ENCODE assay signal across 7 mouse cellular contexts in the genomic region with DNA sequence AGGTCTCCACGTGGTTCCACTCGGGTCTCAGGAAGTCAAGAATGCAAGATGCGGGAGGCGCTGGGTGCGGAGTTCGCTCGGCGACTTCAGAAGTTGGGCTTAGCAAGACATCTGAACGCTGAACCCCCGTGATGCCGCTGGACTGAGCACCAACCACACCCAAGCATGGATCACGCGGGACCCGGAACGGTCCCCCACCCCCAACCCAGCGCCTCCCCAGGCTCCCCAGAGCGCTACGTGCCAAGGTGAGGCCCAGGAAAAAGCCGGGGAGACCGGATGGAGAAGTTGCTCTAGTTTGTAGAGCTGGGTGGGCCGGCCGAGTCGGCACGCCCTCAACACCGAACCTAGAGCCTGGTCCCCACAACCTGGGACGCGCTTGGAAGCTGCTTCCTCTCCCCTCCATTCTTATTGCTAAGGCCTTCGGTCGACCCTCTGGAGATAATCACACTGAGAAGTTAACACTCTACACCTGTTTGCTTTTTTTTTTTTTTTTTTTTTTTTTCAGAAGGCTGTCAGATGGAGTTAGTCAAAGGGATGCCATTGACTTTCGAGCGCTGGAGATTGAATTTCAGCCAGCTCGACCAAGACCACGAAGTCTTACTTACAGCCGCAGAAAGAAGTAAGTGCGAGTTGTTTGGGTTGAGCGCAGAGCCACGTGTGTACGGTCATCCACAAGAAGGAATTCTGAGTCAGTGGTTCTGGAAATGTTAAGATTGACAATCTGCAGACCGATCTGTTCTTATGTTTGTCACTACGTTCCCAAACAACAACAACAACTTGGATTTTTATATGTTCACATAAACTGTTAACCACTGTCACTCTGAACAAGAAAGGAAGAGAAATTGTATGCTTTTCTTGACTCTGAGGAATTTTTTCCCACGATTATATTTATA. TPM values are rescaled to one million over a fixed set of nuclear protein-coding genes. Genes with fewer than 3 reads are reported as not detected.
DNase-seq lines count a peak whose midpoint lies in the region; ATAC-seq and TF ChIP-seq lines count a peak whose summit lies in the region.

TSS of gene B3gnt2 (minus strand) at position 627 of the 893 bp plus-strand sequence.

- DNase-seq in ES-CJ7 (ENCODE audit: low read depth, low spot score), result peak; percentile 79
- DNase-seq in hindbrain, embryonic 11.5 days (ENCODE audit: low spot score), result peak; percentile 24
- peak; percentile 40 for DNase-seq in limb, embryonic 14.5 days (ENCODE audit: low spot score)
- peak; percentile 70 for DNase-seq in urinary bladder, postnatal 14 days (ENCODE audit: low spot score)

- peak within 1 kb of the TSS; percentile 75 for H3K4me3 ChIP-seq in forebrain, embryonic 12.5 days (replicated peaks)
- H3K4me3 ChIP-seq in hindbrain, embryonic 11.5 days (ENCODE audit: low read depth, low read length), result peak within 1 kb of the TSS; percentile 67
- peak within 1 kb of the TSS; percentile 75 for H3K4me3 ChIP-seq in limb, embryonic 14.5 days (replicated peaks; ENCODE audit: low read length)
- peak within 1 kb of the TSS; percentile 69 for H3K4me3 ChIP-seq in midbrain, embryonic 13.5 days (replicated peaks)

- H3K36me3 ChIP-seq in forebrain, embryonic 12.5 days (replicated peaks), result no peaks in the 10 kb centered on the region
- no peaks in the 10 kb centered on the region for H3K36me3 ChIP-seq in hindbrain, embryonic 11.5 days (ENCODE audit: control insufficient read depth, insufficient read depth, low read length)
- no peaks in the 10 kb centered on the region for H3K36me3 ChIP-seq in limb, embryonic 14.5 days (ENCODE audit: control insufficient read depth, insufficient read depth, low read length)
- no peaks in the 10 kb centered on the region for H3K36me3 ChIP-seq in midbrain, embryonic 13.5 days

- peak; percentile 37 for ATAC-seq in activated CD4-positive, CD25-positive, alpha-beta regulatory T cell, adult 4 months
- 0 out of 2 replicates have a peak, but pooled peaks have one; percentile 10 for ATAC-seq in forebrain, embryonic 12.5 days (ENCODE audit: low FRiP score)
- ATAC-seq in hindbrain, embryonic 11.5 days (ENCODE audit: low FRiP score), result peak; percentile 26
- no peak for ATAC-seq in limb, embryonic 14.5 days (ENCODE audit: low FRiP score, low read depth)
- ATAC-seq in midbrain, embryonic 13.5 days, result peak; percentile 15; the same call in 1 of the 2 replicates

- H3K9ac ChIP-seq in forebrain, embryonic 12.5 days, result peak within 1 kb of the TSS; percentile 65
- H3K9ac ChIP-seq in hindbrain, embryonic 11.5 days (ENCODE audit: low read depth, low read length), result peak within 1 kb of the TSS; percentile 8; the same call in 1 of the 2 replicates
- peak within 1 kb of the TSS; percentile 72 for H3K9ac ChIP-seq in limb, embryonic 14.5 days (ENCODE audit: low read depth, low read length, severe bottlenecking)
- H3K9ac ChIP-seq in midbrain, embryonic 13.5 days (replicated peaks), result peak within 1 kb of the TSS; percentile 66

- peaks cover 70% of the 10 kb centered on the region for H3K27me3 ChIP-seq in forebrain, embryonic 12.5 days
- H3K27me3 ChIP-seq in hindbrain, embryonic 11.5 days (ENCODE audit: control insufficient read depth, insufficient read depth, low read length), result peaks cover 43% of the 10 kb centered on the region
- peaks cover 34% of the 10 kb centered on the region for H3K27me3 ChIP-seq in limb, embryonic 14.5 days (ENCODE audit: control insufficient read depth, insufficient read depth, low read length)
- H3K27me3 ChIP-seq in midbrain, embryonic 13.5 days, result peaks cover 82% of the 10 kb centered on the region

- H3K4me1 ChIP-seq in forebrain, embryonic 12.5 days, result peaks cover 40% of the 10 kb centered on the region
- H3K4me1 ChIP-seq in hindbrain, embryonic 11.5 days (replicated peaks; ENCODE audit: control insufficient read depth, insufficient read depth, low read length), result peaks cover 10% of the 10 kb centered on the region
- peaks cover 15% of the 10 kb centered on the region for H3K4me1 ChIP-seq in limb, embryonic 14.5 days (ENCODE audit: control insufficient read depth, insufficient read depth, low read length)
- H3K4me1 ChIP-seq in midbrain, embryonic 13.5 days (replicated peaks), result peaks cover 27% of the 10 kb centered on the region

- TF ChIP-seq POLR2A in limb, embryonic 14.5 days (IDR thresholded peaks at IDR 0.05; ENCODE audit: borderline replicate concordance, extremely low read depth, insufficient read depth, insufficient read length), result no peak

- H3K27ac ChIP-seq in forebrain, embryonic 12.5 days, result no peak within 1 kb of the TSS
- no peak within 1 kb of the TSS for H3K27ac ChIP-seq in hindbrain, embryonic 11.5 days (ENCODE audit: low read depth, low read length)
- H3K27ac ChIP-seq in limb, embryonic 14.5 days (replicated peaks; ENCODE audit: low read depth, low read length), result peak within 1 kb of the TSS; percentile 48; the same call in 1 of the 2 replicates
- no peak within 1 kb of the TSS for H3K27ac ChIP-seq in midbrain, embryonic 13.5 days

- WGBS in forebrain, embryonic 12.5 days, result 5% methylated on average over 41 of the region's 41 CpGs
- WGBS in hindbrain, embryonic 11.5 days, result 4% methylated on average over 41 of the region's 41 CpGs
- 5% methylated on average over 41 of the region's 41 CpGs for WGBS in limb, embryonic 14.5 days
- WGBS in midbrain, embryonic 13.5 days, result 6% methylated on average over 41 of the region's 41 CpGs

- H3K4me2 ChIP-seq in forebrain, embryonic 12.5 days, result peak within 1 kb of the TSS; percentile 99
- H3K4me2 ChIP-seq in hindbrain, embryonic 11.5 days (replicated peaks; ENCODE audit: low read depth, low read length), result peak within 1 kb of the TSS; percentile 100
- peak within 1 kb of the TSS; percentile 95 for H3K4me2 ChIP-seq in limb, embryonic 14.5 days (replicated peaks; ENCODE audit: low read depth, low read length, severe bottlenecking)
- peak within 1 kb of the TSS; percentile 98 for H3K4me2 ChIP-seq in midbrain, embryonic 13.5 days (replicated peaks)

- H3K9me3 ChIP-seq in forebrain, embryonic 12.5 days, result no peaks in the 10 kb centered on the region
- no peaks in the 10 kb centered on the region for H3K9me3 ChIP-seq in hindbrain, embryonic 11.5 days (ENCODE audit: control insufficient read depth, low read length)
- H3K9me3 ChIP-seq in limb, embryonic 14.5 days (ENCODE audit: control insufficient read depth, low read length), result no peaks in the 10 kb centered on the region
- no peaks in the 10 kb centered on the region for H3K9me3 ChIP-seq in midbrain, embryonic 13.5 days

RNA-seq across cellular contexts. Expression of gene B3gnt2, which starts in this region (rescaled TPM):
- 1 to 10 TPM; 4.7 to 9.8 TPM for polyA plus RNA-seq in activated CD4-positive, CD25-positive, alpha-beta regulatory T cell, adult 4 months (2017; shearing (Covaris generic))
- 2.6 and 3.5 TPM in 2 replicates for polyA plus RNA-seq in forebrain, embryonic 12.5 days (2016; fragmentation: Nextera tagmentation; extraction: Ambion mirVana)
- 1.7 and 3.0 TPM in 2 replicates for polyA plus RNA-seq in hindbrain, embryonic 11.5 days (2014; fragmentation: Nextera tagmentation; extraction: Ambion mirVana)
- 6.2 and 6.7 TPM in 2 replicates for polyA plus RNA-seq in limb, embryonic 14.5 days (2012; rRNA removed)
- 9.3 and 9.7 TPM in 2 replicates for polyA plus RNA-seq in limb, embryonic 14.5 days (2014; fragmentation: Nextera tagmentation; extraction: Ambion mirVana)
- 1.9 and 2.4 TPM in 2 replicates for polyA plus RNA-seq in midbrain, embryonic 13.5 days (2015; fragmentation: Nextera tagmentation; extraction: Ambion mirVana)

Comparison
In these comparisons a context has a peak if more than half of its experiments do, and no peak if none do; other contexts are left out.
1. DNase-seq: peak in every context shown above with its lines; median percentile 79 in ES-CJ7; 70 in urinary bladder, postnatal 14 days; 40 in limb, embryonic 14.5 days; 24 in hindbrain, embryonic 11.5 days.
2. H3K9ac ChIP-seq: peak in every context shown above with its lines; median percentile 72 in limb, embryonic 14.5 days; 66 in midbrain, embryonic 13.5 days; 65 in forebrain, embryonic 12.5 days; 8 in hindbrain, embryonic 11.5 days.